Comparison of ENCODE assay signal across 20 mouse cellular contexts in the genomic region with DNA sequence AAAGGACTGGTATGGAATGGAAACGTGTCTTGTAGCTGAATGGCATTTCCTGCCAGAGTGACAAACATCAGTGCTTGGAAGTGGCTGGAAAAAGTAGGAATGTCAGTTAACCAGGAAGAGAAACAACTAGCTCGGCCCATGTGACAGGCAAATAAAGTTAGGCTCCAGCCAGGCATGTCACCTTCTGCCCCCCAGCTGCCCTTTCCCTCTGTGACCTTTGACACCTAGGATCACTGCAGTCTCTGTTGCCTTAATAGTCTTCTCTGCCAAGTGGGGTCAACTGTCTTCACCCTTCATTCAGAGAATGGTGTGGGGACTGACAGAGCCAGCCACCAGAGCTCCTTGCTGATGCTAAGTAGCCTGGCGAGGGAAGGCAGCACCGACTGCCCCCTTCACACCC.
"Had no signal": no experiment of that assay in that cellular context is flagged by ENCODE, and none has a peak within 500 bp of the region (broad histone marks: within the 10 kb centered on the region; RNA-seq: fewer than 3 reads in every experiment).

No protein-coding gene starts in this region.

- H3K27me3 ChIP-seq: midbrain, embryonic 15.5 days; neural tube, embryonic 12.5 days; neural tube, embryonic 15.5 days had no signal

- H3K4me3 ChIP-seq: layer of hippocampus, adult 2 months; limb, embryonic 10.5 days; limb, embryonic 13.5 days; midbrain, embryonic 12.5 days; midbrain, embryonic 15.5 days; neural tube, embryonic 12.5 days; neural tube, embryonic 15.5 days; stomach, embryonic 15.5 days had no signal

- H3K27ac ChIP-seq: kidney, postnatal 0 days; layer of hippocampus, adult 2 months; limb, embryonic 10.5 days; limb, embryonic 13.5 days; liver, embryonic 14.5 days; macrophage; midbrain, embryonic 15.5 days; neural tube, embryonic 12.5 days; neural tube, embryonic 15.5 days; stomach, embryonic 15.5 days had no signal

- H3K4me2 ChIP-seq: limb, embryonic 13.5 days; liver, embryonic 11.5 days; lung, embryonic 14.5 days; midbrain, embryonic 12.5 days; midbrain, embryonic 15.5 days; neural tube, embryonic 12.5 days; neural tube, embryonic 15.5 days; stomach, embryonic 15.5 days had no signal

- H3K9me3 ChIP-seq: limb, embryonic 10.5 days; limb, embryonic 13.5 days; midbrain, embryonic 12.5 days; midbrain, embryonic 15.5 days; neural tube, embryonic 12.5 days; neural tube, embryonic 15.5 days; stomach, embryonic 15.5 days had no signal

- H3K36me3 ChIP-seq: limb, embryonic 10.5 days; limb, embryonic 13.5 days; midbrain, embryonic 12.5 days; midbrain, embryonic 15.5 days; neural tube, embryonic 12.5 days; neural tube, embryonic 15.5 days; stomach, embryonic 15.5 days had no signal

- H3K9ac ChIP-seq: limb, embryonic 13.5 days; liver, embryonic 14.5 days; liver, postnatal 0 days; lung, embryonic 14.5 days; midbrain, embryonic 12.5 days; midbrain, embryonic 15.5 days; neural tube, embryonic 12.5 days; neural tube, embryonic 15.5 days; stomach, embryonic 15.5 days had no signal

- ATAC-seq: liver, postnatal 0 days; lung, postnatal 0 days; midbrain, embryonic 15.5 days had no signal

- DNase-seq: kidney, postnatal 25 days; layer of hippocampus, adult 9-11 months; liver, postnatal 0 days; lung, embryonic 14.5 days; right cerebral cortex, postnatal 25 days; spleen, adult 18-20 months; thymus, postnatal 25 days had no signal
